Mouse (Mus musculus) midbrain, postnatal 0 days (tissue): Measurements from ENCODE around the gene Epb41l3. TPM values are rescaled to one million over a fixed set of nuclear protein-coding genes. Genes with fewer than 3 reads are reported as not detected.
A peak's percentile ranks its signal among the peaks of the same experiment; 100 is the strongest.

Experiments
- ATAC-seq: fragments of 200-750 bp; cut with Nextera tagmentation; 2 replicates; pipeline ENCODE4 v1.8.0; 2017; ENCODE audit warnings: moderate number of reproducible peaks, mild to moderate bottlenecking, moderate TSS enrichment, moderate library complexity; ENCODE audit not compliant: low FRiP score
- DNase-seq: peaks from one replicate; pipeline ENCODE4 v3.0.0-alpha.2; 2015; ENCODE audit warnings: low spot score
- H3K27ac ChIP-seq: fragments of 300-500 bp; sonication (generic); 2 replicates; pipeline ENCODE4 v1.5.1; 2014; ENCODE audit warnings: low read depth, mild to moderate bottlenecking, low read length, mixed read lengths
- H3K27me3 ChIP-seq: fragments of 300-500 bp; sonication (generic); 2 replicates; pipeline ENCODE4 v1.6.1; 2014; ENCODE audit warnings: low read length, control low read depth, mixed read lengths; ENCODE audit not compliant: insufficient read depth
- H3K36me3 ChIP-seq: fragments of 300-500 bp; sonication (generic); 2 replicates; pipeline ENCODE4 v1.6.1; 2014; ENCODE audit warnings: low read length, control low read depth, mixed read lengths; ENCODE audit not compliant: insufficient read depth
- H3K4me1 ChIP-seq: fragments of 300-500 bp; sonication (generic); 2 replicates; pipeline ENCODE4 v1.6.1; 2014; ENCODE audit warnings: mild to moderate bottlenecking, control low read depth, antibody characterized with exemption, low read length, mixed read lengths; ENCODE audit not compliant: insufficient read depth
- H3K4me2 ChIP-seq: fragments of 300-500 bp; sonication (generic); 2 replicates; pipeline ENCODE4 v1.6.1; 2014; ENCODE audit warnings: low read depth, mild to moderate bottlenecking, low read length, mixed read lengths; ENCODE audit not compliant: poor library complexity, severe bottlenecking
- H3K4me3 ChIP-seq: fragments of 300-500 bp; sonication (generic); 2 replicates; pipeline ENCODE4 v1.5.1; 2014; ENCODE audit warnings: low read depth, mild to moderate bottlenecking, low read length, moderate library complexity
- H3K9ac ChIP-seq: fragments of 300-500 bp; sonication (generic); replicated peaks from 2 replicates; pipeline ENCODE4 v1.6.1; 2014; ENCODE audit warnings: mild to moderate bottlenecking, low read length, moderate library complexity, mixed read lengths; ENCODE audit not compliant: poor library complexity, severe bottlenecking
- H3K9me3 ChIP-seq: fragments of 300-500 bp; sonication (generic); 2 replicates; pipeline ENCODE4 v1.6.1; 2016; ENCODE audit warnings: low read length, control low read depth
- CTCF ChIP-seq: IDR thresholded peaks from 2 replicates; pipeline ENCODE4 v1.5.1; 2016; ENCODE audit warnings: antibody characterized with exemption, mild to moderate bottlenecking
- WGBS: fragments of 180-500 bp; shearing (Covaris S2); extraction: QIAGEN DNeasy Blood & Tissue Kit; methylation state at CpG from one replicate; pipeline ENCODE4 v1.1.7; 2014; 5-methylcytosine and 5-hydroxymethylcytosine counted together
- polyA plus RNA-seq: library from polyadenylated mRNA; unstranded; fragments of >200 nt; fragmentation: Nextera tagmentation; extraction: Ambion mirVana; gene quantifications from 2 replicates; pipeline ENCODE4 v1.2.1, GENCODE M21; 2015
- total RNA-seq: library from RNA; depleted of rRNA; stranded (reverse); fragments of >200 nt; gene quantifications from 2 replicates; pipeline ENCODE4 v1.2.3, GENCODE M21; 2014

Gene Epb41l3
- total and polyA plus RNA-seq, 2 experiments from 2014 or later, result 72.1 to 102 TPM

- TF ChIP-seq CTCF, result no peak
- ATAC-seq (peak; percentile 65), DNase-seq (peak; percentile 62)
- Histone ChIP-seq H3K27me3 (no peaks in the 10 kb centered on the region), H3K27ac (peak overlapping the region; percentile 58), H3K36me3 (no peaks in the 10 kb centered on the region), H3K9ac (no peak overlapping the region), H3K4me1 (peaks cover 12% of the 10 kb centered on the region; the same call in 1 of the 2 replicates), H3K4me2 (peak overlapping the region; percentile 27; the same call in 1 of the 2 replicates), H3K9me3 (no peaks in the 10 kb centered on the region), H3K4me3 (no peak overlapping the region)
- WGBS, result 25% methylated on average over 7 of the region's 7 CpGs
These were observed 106.3 kb downstream of the Epb41l3 start for GRCm38 (mm10) chr17:69181560-69182316.

- TF ChIP-seq CTCF, result no peak
- no peak overlapping the region for H3K4me2 ChIP-seq
- ATAC-seq (no peak), DNase-seq (no peak)
- H3K36me3 ChIP-seq, result no peaks in the 10 kb centered on the region
- H3K9me3 ChIP-seq, result no peaks in the 10 kb centered on the region
- 70% methylated on average over 3 of the region's 3 CpGs for WGBS
- H3K4me3 ChIP-seq, result no peak overlapping the region
- H3K27ac ChIP-seq, result no peak overlapping the region
- H3K27me3 ChIP-seq, result no peaks in the 10 kb centered on the region
- peaks cover 3% of the 10 kb centered on the region; the same call in 1 of the 2 replicates for H3K4me1 ChIP-seq
- H3K9ac ChIP-seq, result no peak overlapping the region
These were observed 112.3 kb downstream of the Epb41l3 start for GRCm38 (mm10) chr17:69187794-69188193.

GRCm38 (mm10) chr17:69192863-69193493, 117.5 kb downstream of the Epb41l3 start:
- H3K27ac ChIP-seq, result peak overlapping the region; percentile 49; the same call in 1 of the 2 replicates
- H3K36me3 ChIP-seq, result no peaks in the 10 kb centered on the region
- TF ChIP-seq CTCF, result no peak
- 14% methylated on average over 2 of the region's 2 CpGs for whole genome bisulfite sequencing
- H3K4me2 ChIP-seq, result no peak overlapping the region
- peaks cover 11% of the 10 kb centered on the region; the same call in 1 of the 2 replicates for H3K4me1 ChIP-seq
- DNase-seq (no peak), ATAC-seq (peak; percentile 31; the same call in 1 of the 2 replicates)
- H3K4me3 ChIP-seq, result no peak overlapping the region
- no peaks in the 10 kb centered on the region for H3K27me3 ChIP-seq
- H3K9ac ChIP-seq, result no peak overlapping the region
- H3K9me3 ChIP-seq, result no peaks in the 10 kb centered on the region

GRCm38 (mm10) chr17:69194599-69194998, 119.1 kb downstream of the Epb41l3 start:
- Histone ChIP-seq H3K9me3 (no peaks in the 10 kb centered on the region), H3K36me3 (no peaks in the 10 kb centered on the region), H3K4me2 (no peak overlapping the region), H3K4me3 (no peak overlapping the region), H3K27ac (no peak overlapping the region), H3K9ac (no peak overlapping the region), H3K27me3 (no peaks in the 10 kb centered on the region), H3K4me1 (peaks cover 11% of the 10 kb centered on the region; the same call in 1 of the 2 replicates)
- TF ChIP-seq CTCF, result no peak
- WGBS, result 25% methylated on average over 3 of the region's 3 CpGs
- DNase-seq, result no peak
- ATAC-seq, result no peak

- Histone ChIP-seq H3K9me3 (no peaks in the 10 kb centered on the region), H3K27ac (no peak overlapping the region), H3K36me3 (no peaks in the 10 kb centered on the region), H3K4me1 (peaks cover 11% of the 10 kb centered on the region; the same call in 1 of the 2 replicates), H3K27me3 (no peaks in the 10 kb centered on the region), H3K4me2 (no peak overlapping the region), H3K4me3 (no peak overlapping the region), H3K9ac (no peak overlapping the region)
- ATAC-seq, result no peak
- TF ChIP-seq CTCF, result no peak
- no peak for DNase-seq
- 85% methylated on average over 6 of the region's 6 CpGs for WGBS
These were observed 120.3 kb downstream of the Epb41l3 start for GRCm38 (mm10) chr17:69195758-69196157.

- Histone ChIP-seq H3K27ac (no peak overlapping the region), H3K9me3 (no peaks in the 10 kb centered on the region), H3K4me3 (no peak overlapping the region), H3K4me2 (no peak overlapping the region), H3K4me1 (peaks cover 11% of the 10 kb centered on the region; the same call in 1 of the 2 replicates), H3K9ac (no peak overlapping the region), H3K27me3 (no peaks in the 10 kb centered on the region), H3K36me3 (no peaks in the 10 kb centered on the region)
- TF ChIP-seq CTCF, result no peak
- DNase-seq, result no peak
- WGBS, result 80% methylated on average over 10 of the region's 10 CpGs
- ATAC-seq, result no peak; the same call in 1 of the 2 replicates
These were observed 121.2 kb downstream of the Epb41l3 start for GRCm38 (mm10) chr17:69196656-69197055.
